Mouse (Mus musculus) liver, embryonic 14.5 days (tissue): Measurements from ENCODE around the gene Kcnc3. TPM values are rescaled to one million over a fixed set of nuclear protein-coding genes. Genes with fewer than 3 reads are reported as not detected.

Experiments used
- ATAC-seq: fragments of 200-750 bp; cut with Nextera tagmentation; 2 replicates; pipeline ENCODE4 v1.8.0; 2017; ENCODE audit warnings: moderate number of reproducible peaks, mild to moderate bottlenecking, moderate library complexity; ENCODE audit not compliant: insufficient read depth
- DNase-seq, 3 experiments: peaks; one replicate each; pipeline ENCODE4 v3.0.0-alpha.2; 2012 to 2013; ENCODE audit warnings: low read depth in 3 of 3, low spot score in 3 of 3
- H3K27ac ChIP-seq: fragments of 300-500 bp; sonication (generic); 2 replicates; pipeline ENCODE4 v1.5.1; 2014; ENCODE audit warnings: moderate library complexity, mild to moderate bottlenecking, control low read depth, inconsistent platforms
- H3K27me3 ChIP-seq: fragments of 300-500 bp; sonication (generic); 2 replicates; pipeline ENCODE4 v1.6.1; 2014; ENCODE audit warnings: mild to moderate bottlenecking, low read length, moderate library complexity; ENCODE audit not compliant: control insufficient read depth, insufficient read depth
- H3K36me3 ChIP-seq: fragments of 300-500 bp; sonication (generic); replicated peaks from 2 replicates; pipeline ENCODE4 v1.6.1; 2014; ENCODE audit warnings: low read depth; ENCODE audit not compliant: control insufficient read depth, insufficient read depth
- H3K4me1 ChIP-seq, 2 experiments: fragments of 200-500 bp in 1 of 2; fragments of 300-500 bp in 1 of 2; sonication (generic) in 1 of 2; replicated peaks; 2 replicates each; pipeline ENCODE4 v1.6.1; 2012 to 2014; ENCODE audit warnings: antibody characterized with exemption in 1 of 2, inconsistent platforms in 1 of 2, low read length in 1 of 2; ENCODE audit not compliant: control insufficient read depth in 2 of 2, insufficient read depth in 2 of 2
- H3K4me2 ChIP-seq: fragments of 300-500 bp; sonication (generic); 2 replicates; pipeline ENCODE4 v1.6.1; 2014; ENCODE audit warnings: low read depth, mild to moderate bottlenecking, control low read depth, moderate library complexity
- H3K4me3 ChIP-seq, 2 experiments: fragments of 200-500 bp in 1 of 2; fragments of 300-500 bp in 1 of 2; sonication (generic) in 1 of 2; 2 replicates each; pipeline ENCODE4 v1.5.1; 2012 to 2014; ENCODE audit warnings: low read depth in 2 of 2, low read length in 2 of 2, mild to moderate bottlenecking in 2 of 2, control low read depth in 1 of 2, inconsistent platforms in 1 of 2, moderate library complexity in 1 of 2; ENCODE audit not compliant: insufficient read depth in 1 of 2
- H3K9ac ChIP-seq: fragments of 300-500 bp; sonication (generic); replicated peaks from 2 replicates; pipeline ENCODE4 v1.6.1; 2014; ENCODE audit warnings: mild to moderate bottlenecking, control low read depth, moderate library complexity
- H3K9me3 ChIP-seq: fragments of 300-500 bp; sonication (generic); 2 replicates; pipeline ENCODE4 v1.6.1; 2016; ENCODE audit warnings: low read length, mixed read lengths; ENCODE audit not compliant: control insufficient read depth
- CTCF ChIP-seq: IDR thresholded peaks from 2 replicates; pipeline ENCODE4 v1.5.1; 2016; ENCODE audit warnings: antibody characterized with exemption, low read depth, control low read depth
- EP300 ChIP-seq: IDR thresholded peaks from 2 replicates; pipeline ENCODE4 v1.6.1; 2016; ENCODE audit warnings: antibody characterized with exemption, low read depth
- WGBS: fragments of 180-500 bp; shearing (Covaris S2); extraction: QIAGEN DNeasy Blood & Tissue Kit; methylation state at CpG from one replicate; pipeline ENCODE4 v1.1.7; 2014; ENCODE audit not compliant: insufficient replicate concordance; 5-methylcytosine and 5-hydroxymethylcytosine counted together
- polyA plus RNA-seq, 2 experiments: library from polyadenylated mRNA; depleted of rRNA in 1 of 2; stranded (reverse) in 1 of 2; unstranded in 1 of 2; fragments of >200 nt; fragmentation: Nextera tagmentation in 1 of 2; extraction: Ambion mirVana in 1 of 2; gene quantifications; 2 replicates each; pipeline versions ENCODE4 v1.2.1 to v1.2.3; 2012 to 2014

The Kcnc3 gene
- polyA plus RNA-seq, 2 experiments = 0.16 TPM; not detected in 1

- peak overlapping the region; percentile 31 to 44 for H3K4me3 ChIP-seq
- DNase-seq (peak in 1 of 3 experiments; percentile 24), ATAC-seq (peak; percentile 11; the same call in 1 of the 2 replicates)
- H3K27ac ChIP-seq = no peak overlapping the region
- peaks cover 0 to 1% of the 10 kb centered on the region in 2 experiments; a peak in 1 of 4 replicates for H3K4me1 ChIP-seq
- H3K36me3 ChIP-seq = no peaks in the 10 kb centered on the region
- no peak overlapping the region for H3K9ac ChIP-seq
- TF ChIP-seq EP300 = no peak
- no peak for TF ChIP-seq CTCF
- peaks cover 88% of the 10 kb centered on the region for H3K27me3 ChIP-seq
- peak overlapping the region; percentile 49 for H3K4me2 ChIP-seq
- under 1% methylated on average over 31 of the region's 33 CpGs for WGBS
- no peaks in the 10 kb centered on the region for H3K9me3 ChIP-seq
Observed at GRCm38 (mm10) chr7:44589149-44589548, 1.3 kb upstream of the Kcnc3 start.

GRCm38 (mm10) chr7:44589946-44590345, 518 bp upstream of the Kcnc3 start:
- Histone ChIP-seq H3K4me1 (peaks cover 0 to 1% of the 10 kb centered on the region in 2 experiments; a peak in 1 of 4 replicates), H3K4me3 (no peak overlapping the region), H3K9ac (no peak overlapping the region), H3K9me3 (no peaks in the 10 kb centered on the region), H3K27me3 (peaks cover 87% of the 10 kb centered on the region), H3K4me2 (peak overlapping the region; percentile 14; the same call in 1 of the 2 replicates), H3K27ac (no peak overlapping the region), H3K36me3 (no peaks in the 10 kb centered on the region)
- TF ChIP-seq CTCF (no peak), EP300 (no peak)
- DNase-seq (no peak), ATAC-seq (no peak)
- 4% methylated on average over 13 of the region's 13 CpGs for WGBS

GRCm38 (mm10) chr7:44591348-44592116, 1.1 kb downstream of the Kcnc3 start:
- 1% methylated on average over 52 of the region's 60 CpGs for WGBS
- Histone ChIP-seq H3K27ac (no peak overlapping the region), H3K27me3 (peaks cover 72% of the 10 kb centered on the region), H3K9ac (no peak overlapping the region), H3K9me3 (no peaks in the 10 kb centered on the region), H3K36me3 (no peaks in the 10 kb centered on the region), H3K4me1 (peaks cover 0 to 1% of the 10 kb centered on the region in 2 experiments; a peak in 1 of 4 replicates), H3K4me2 (peak overlapping the region; percentile 63), H3K4me3 (peak overlapping the region in 1 of 2 experiments; percentile 45; a peak in 2 of 4 replicates)
- no peak for DNase-seq
- TF ChIP-seq EP300 = no peak
- TF ChIP-seq CTCF = no peak
- no peak for ATAC-seq

GRCm38 (mm10) chr7:44593051-44593450, 2.6 kb downstream of the Kcnc3 start:
- H3K27me3 ChIP-seq = peaks cover 57% of the 10 kb centered on the region
- no peak overlapping the region for H3K4me3 ChIP-seq
- DNase-seq = no peak
- no peak overlapping the region for H3K4me2 ChIP-seq
- H3K27ac ChIP-seq = no peak overlapping the region
- peaks cover 0 to 1% of the 10 kb centered on the region in 2 experiments; a peak in 1 of 4 replicates for H3K4me1 ChIP-seq
- H3K9me3 ChIP-seq = no peaks in the 10 kb centered on the region
- ATAC-seq = no peak
- no peak overlapping the region for H3K9ac ChIP-seq
- TF ChIP-seq EP300 (no peak), CTCF (no peak)
- no peaks in the 10 kb centered on the region for H3K36me3 ChIP-seq
- 4% methylated on average over 15 of the region's 15 CpGs for WGBS

GRCm38 (mm10) chr7:44593775-44594174, 3.3 kb downstream of the Kcnc3 start:
- H3K9me3 ChIP-seq = no peaks in the 10 kb centered on the region
- H3K4me3 ChIP-seq = no peak overlapping the region
- 1% methylated on average over 22 of the region's 22 CpGs for WGBS
- TF ChIP-seq EP300 (no peak), CTCF (no peak)
- no peak for ATAC-seq
- H3K36me3 ChIP-seq = no peaks in the 10 kb centered on the region
- peaks cover 0 to 1% of the 10 kb centered on the region in 2 experiments; a peak in 1 of 4 replicates for H3K4me1 ChIP-seq
- peaks cover 50% of the 10 kb centered on the region for H3K27me3 ChIP-seq
- H3K4me2 ChIP-seq = no peak overlapping the region
- no peak overlapping the region for H3K27ac ChIP-seq
- peak; percentile 25 to 36 (median 30) for DNase-seq
- H3K9ac ChIP-seq = no peak overlapping the region
